Mouse (Mus musculus) liver, postnatal 0 days (tissue): Measurements from ENCODE around the gene Cobll1.

Experiments used
- CTCF ChIP-seq: sonication (generic); IDR thresholded peaks from 2 replicates; pipeline ENCODE4 v1.5.1; 2016; ENCODE audit warnings: antibody characterized with exemption, low read depth
- EP300 ChIP-seq: IDR thresholded peaks from 2 replicates; pipeline ENCODE4 v1.6.1; 2016; ENCODE audit warnings: antibody characterized with exemption, low read depth, mild to moderate bottlenecking

DNA sequence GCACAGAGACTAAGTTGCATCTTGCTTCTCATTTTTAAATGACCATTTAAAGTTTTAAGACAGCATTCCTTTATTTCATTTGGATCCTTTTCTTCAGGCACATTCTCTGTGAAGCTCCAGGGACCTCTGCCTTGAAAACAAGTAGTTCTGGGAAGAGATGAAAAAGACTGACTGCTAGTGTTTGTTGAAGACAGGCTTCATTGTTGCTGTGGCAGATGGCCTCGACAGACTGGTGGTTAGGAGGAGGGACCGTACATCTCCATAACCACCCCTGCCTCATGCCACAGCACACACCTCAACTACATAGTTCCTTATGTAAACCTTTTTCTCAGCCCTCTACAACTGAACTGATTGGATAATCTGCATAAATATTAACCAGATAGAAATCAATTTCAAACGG, 161.7 kb downstream of the Cobll1 start:
- TF ChIP-seq CTCF = no peak
- TF ChIP-seq EP300 = no peak
